Mouse (Mus musculus): ENCODE data around the gene Commd8. TPM values are rescaled to one million over a fixed set of nuclear protein-coding genes. Genes with fewer than 3 reads are reported as not detected.

Gene Commd8
- polyA plus RNA-seq, 1 experiment from 2014 or later, result 117 TPM

DNA sequence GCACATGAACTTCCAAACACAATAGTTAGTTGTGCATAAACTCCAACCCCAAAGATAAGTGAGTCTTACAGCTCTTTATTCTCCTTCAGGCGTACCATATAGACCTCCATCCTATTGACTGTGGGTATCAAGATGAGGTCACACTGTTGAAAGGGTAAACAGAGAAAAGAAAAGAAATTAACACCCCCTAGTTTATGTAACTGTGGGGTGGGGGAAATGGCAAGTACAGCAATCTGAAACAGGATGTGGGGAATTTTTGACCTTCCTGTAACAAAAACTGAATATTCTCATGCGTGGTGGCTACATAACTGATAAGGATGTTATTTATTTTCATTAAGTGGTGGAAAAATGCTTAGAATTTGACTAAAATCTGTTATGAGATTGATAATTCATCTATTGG lies 36.5 kb upstream of the Commd8 start:
- Histone ChIP-seq H3K27ac (replicated peaks) (no peak overlapping the region), H3K36me3 (ENCODE audit: control insufficient read depth, insufficient read depth, low read length) (no peaks in the 10 kb centered on the region), H3K27me3 (ENCODE audit: control insufficient read depth, insufficient read depth, low read length) (no peaks in the 10 kb centered on the region), H3K4me1 (replicated peaks; ENCODE audit: control insufficient read depth, insufficient read depth) (0 out of 2 replicates have a peak, but pooled peaks cover 3% of the 10 kb centered on the region), H3K9ac (ENCODE audit: low read length) (no peak overlapping the region), H3K4me3 (ENCODE audit: low read depth, low read length) (0 out of 2 replicates have a peak overlapping the region, but pooled peaks have one; percentile 46), H3K4me2 (replicated peaks; ENCODE audit: low read depth) (peak overlapping the region; percentile 65), H3K9me3 (ENCODE audit: control insufficient read depth, low read length) (no peaks in the 10 kb centered on the region)
- ATAC-seq (ENCODE audit: low FRiP score, low TSS enrichment) (no peak), DNase-seq (ENCODE audit: low spot score) (no peak)
- no peak for TF ChIP-seq CTCF (IDR thresholded peaks at IDR 0.05; ENCODE audit: low read depth)
- TF ChIP-seq EP300 (optimal IDR thresholded peaks at IDR 0.05), result no peak
- 69% methylated on average over 2 of the region's 2 CpGs for WGBS

GRCm38 (mm10) chr5:72203734-72204073 lies 35.7 kb upstream of the Commd8 start:
- Histone ChIP-seq H3K4me2 (replicated peaks; ENCODE audit: low read depth) (peak overlapping the region; percentile 65), H3K9ac (ENCODE audit: low read length) (peak overlapping the region; percentile 51), H3K4me1 (replicated peaks; ENCODE audit: control insufficient read depth, insufficient read depth) (0 out of 2 replicates have a peak, but pooled peaks cover 3% of the 10 kb centered on the region), H3K36me3 (ENCODE audit: control insufficient read depth, insufficient read depth, low read length) (no peaks in the 10 kb centered on the region), H3K4me3 (ENCODE audit: low read depth, low read length) (peak overlapping the region; percentile 46), H3K27me3 (ENCODE audit: control insufficient read depth, insufficient read depth, low read length) (no peaks in the 10 kb centered on the region), H3K9me3 (ENCODE audit: control insufficient read depth, low read length) (no peaks in the 10 kb centered on the region), H3K27ac (replicated peaks) (peak overlapping the region; percentile 70)
- no peak for DNase-seq (ENCODE audit: low spot score)
- TF ChIP-seq CTCF (IDR thresholded peaks at IDR 0.05; ENCODE audit: low read depth), result no peak
- no peak for TF ChIP-seq EP300 (optimal IDR thresholded peaks at IDR 0.05)
- WGBS, result 7% methylated on average over 10 of the region's 10 CpGs
- ATAC-seq (ENCODE audit: low FRiP score, low TSS enrichment), result no peak

GRCm38 (mm10) chr5:72203028-72203733 lies 35.2 kb upstream of the Commd8 start:
- WGBS, result under 1% methylated on average over 31 of the region's 32 CpGs
- Histone ChIP-seq H3K4me2 (replicated peaks; ENCODE audit: low read depth) (peak overlapping the region; percentile 65), H3K4me1 (replicated peaks; ENCODE audit: control insufficient read depth, insufficient read depth) (0 out of 2 replicates have a peak, but pooled peaks cover 3% of the 10 kb centered on the region), H3K27me3 (ENCODE audit: control insufficient read depth, insufficient read depth, low read length) (no peaks in the 10 kb centered on the region), H3K9me3 (ENCODE audit: control insufficient read depth, low read length) (no peaks in the 10 kb centered on the region), H3K9ac (ENCODE audit: low read length) (peak overlapping the region; percentile 51), H3K27ac (replicated peaks) (peak overlapping the region; percentile 70), H3K4me3 (ENCODE audit: low read depth, low read length) (peak overlapping the region; percentile 46), H3K36me3 (ENCODE audit: control insufficient read depth, insufficient read depth, low read length) (no peaks in the 10 kb centered on the region)
- peak; percentile 98 for ATAC-seq (ENCODE audit: low FRiP score, low TSS enrichment)
- TF ChIP-seq CTCF (IDR thresholded peaks at IDR 0.05; ENCODE audit: low read depth) (peak; percentile 7; the same call in 1 of the 2 replicates), EP300 (optimal IDR thresholded peaks at IDR 0.05) (no peak)
- DNase-seq (ENCODE audit: low spot score), result peak; percentile 94

- H3K27ac ChIP-seq (replicated peaks), result peak overlapping the region; percentile 59
- no peak for ATAC-seq (ENCODE audit: low FRiP score, low TSS enrichment)
- WGBS, result 63% methylated on average over 10 of the region's 10 CpGs
Observed at GRCm38 (mm10) chr5:72202016-72202415, 34.0 kb upstream of the Commd8 start.

DNA sequence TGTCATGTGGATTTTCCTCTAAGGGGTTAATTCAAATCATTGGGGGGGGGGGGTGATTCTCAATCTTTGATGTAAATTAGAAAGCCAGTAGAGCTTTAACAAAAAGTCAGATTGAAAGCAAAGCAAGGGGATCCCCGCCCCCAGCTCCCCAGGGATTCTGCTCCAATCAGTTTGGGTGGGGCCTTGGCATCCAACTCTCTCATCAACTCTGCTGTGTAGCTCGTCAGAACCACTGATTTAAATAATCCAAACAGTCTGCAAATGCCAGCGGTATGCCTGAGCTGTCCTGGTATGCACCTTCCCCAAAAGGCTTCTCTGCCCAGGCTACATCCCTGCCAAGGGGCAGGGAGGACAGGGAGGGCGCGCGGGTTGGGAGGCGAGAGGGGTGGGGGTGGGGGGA lies 33.6 kb upstream of the Commd8 start:
- H3K4me1 ChIP-seq (replicated peaks; ENCODE audit: control insufficient read depth, insufficient read depth), result no peaks in the 10 kb centered on the region
- TF ChIP-seq EP300 (optimal IDR thresholded peaks at IDR 0.05), result no peak
- TF ChIP-seq CTCF (IDR thresholded peaks at IDR 0.05; ENCODE audit: low read depth), result no peak
- ATAC-seq (ENCODE audit: low FRiP score, low TSS enrichment), result no peak
- H3K9ac ChIP-seq (ENCODE audit: low read length), result no peak overlapping the region
- no peak for DNase-seq (ENCODE audit: low spot score)
- no peaks in the 10 kb centered on the region for H3K36me3 ChIP-seq (ENCODE audit: control insufficient read depth, insufficient read depth, low read length)
- H3K27ac ChIP-seq (replicated peaks), result peak overlapping the region; percentile 59
- H3K4me2 ChIP-seq (replicated peaks; ENCODE audit: low read depth), result peak overlapping the region; percentile 31; the same call in 1 of the 2 replicates
- no peak overlapping the region for H3K4me3 ChIP-seq (ENCODE audit: low read depth, low read length)
- no peaks in the 10 kb centered on the region for H3K9me3 ChIP-seq (ENCODE audit: control insufficient read depth, low read length)
- WGBS, result 37% methylated on average over 7 of the region's 7 CpGs
- no peaks in the 10 kb centered on the region for H3K27me3 ChIP-seq (ENCODE audit: control insufficient read depth, insufficient read depth, low read length)

More at GRCm38 (mm10) chr5:72202016-72202415, 34.0 kb upstream of the Commd8 start:
- no peak for DNase-seq (ENCODE audit: low spot score)
- TF ChIP-seq CTCF (IDR thresholded peaks at IDR 0.05; ENCODE audit: low read depth) (no peak), EP300 (optimal IDR thresholded peaks at IDR 0.05) (no peak)
- no peaks in the 10 kb centered on the region for H3K36me3 ChIP-seq (ENCODE audit: control insufficient read depth, insufficient read depth, low read length)
- no peaks in the 10 kb centered on the region for H3K4me1 ChIP-seq (replicated peaks; ENCODE audit: control insufficient read depth, insufficient read depth)
- no peak overlapping the region for H3K9ac ChIP-seq (ENCODE audit: low read length)
- H3K9me3 ChIP-seq (ENCODE audit: control insufficient read depth, low read length), result no peaks in the 10 kb centered on the region
- no peak overlapping the region for H3K4me3 ChIP-seq (ENCODE audit: low read depth, low read length)
- peak overlapping the region; percentile 31; the same call in 1 of the 2 replicates for H3K4me2 ChIP-seq (replicated peaks; ENCODE audit: low read depth)
- H3K27me3 ChIP-seq (ENCODE audit: control insufficient read depth, insufficient read depth, low read length), result no peaks in the 10 kb centered on the region

- no peak for TF ChIP-seq EP300 (optimal IDR thresholded peaks at IDR 0.05)
- no peak for TF ChIP-seq CTCF (IDR thresholded peaks at IDR 0.05; ENCODE audit: low read depth)
- no peak overlapping the region for H3K9ac ChIP-seq (ENCODE audit: low read length)
Observed at GRCm38 (mm10) chr5:72195442-72195841, 27.5 kb upstream of the Commd8 start.

More at GRCm38 (mm10) chr5:72195442-72195841, 27.5 kb upstream of the Commd8 start:
- 84% methylated on average over 1 of the region's 1 CpGs for WGBS
- no peaks in the 10 kb centered on the region for H3K27me3 ChIP-seq (ENCODE audit: control insufficient read depth, insufficient read depth, low read length)
- H3K36me3 ChIP-seq (ENCODE audit: control insufficient read depth, insufficient read depth, low read length), result no peaks in the 10 kb centered on the region
- DNase-seq (ENCODE audit: low spot score), result no peak
- no peaks in the 10 kb centered on the region for H3K9me3 ChIP-seq (ENCODE audit: control insufficient read depth, low read length)
- no peaks in the 10 kb centered on the region for H3K4me1 ChIP-seq (replicated peaks; ENCODE audit: control insufficient read depth, insufficient read depth)
- no peak for ATAC-seq (ENCODE audit: low FRiP score, low TSS enrichment)
- H3K27ac ChIP-seq (replicated peaks), result no peak overlapping the region
- H3K4me3 ChIP-seq (ENCODE audit: low read depth, low read length), result no peak overlapping the region
- no peak overlapping the region for H3K4me2 ChIP-seq (replicated peaks; ENCODE audit: low read depth)
